Mouse (Mus musculus) neural tube, embryonic 11.5 days (tissue): ENCODE data around the gene Slc15a1. TPM values are rescaled to one million over a fixed set of nuclear protein-coding genes. Genes with fewer than 3 reads are reported as not detected.
A peak's percentile ranks its signal among the peaks of the same experiment; 100 is the strongest.

ENCODE experiments used
- ATAC-seq: fragments of 200-750 bp; cut with Nextera tagmentation; 2 replicates; pipeline ENCODE4 v1.8.0; 2017; ENCODE audit warnings: moderate number of reproducible peaks, mild to moderate bottlenecking, moderate TSS enrichment, moderate library complexity; ENCODE audit not compliant: insufficient read depth, low FRiP score, low TSS enrichment
- DNase-seq: peaks from one replicate; pipeline ENCODE4 v3.0.0-alpha.2; 2015; ENCODE audit warnings: low spot score
- H3K27ac ChIP-seq: fragments of 300-500 bp; sonication (generic); 2 replicates; pipeline ENCODE4 v1.5.1; 2014; ENCODE audit warnings: low read depth, mild to moderate bottlenecking, low read length
- H3K27me3 ChIP-seq: fragments of 300-500 bp; sonication (generic); 2 replicates; pipeline ENCODE4 v1.6.1; 2014; ENCODE audit warnings: mild to moderate bottlenecking, low read length, mixed read lengths; ENCODE audit not compliant: control insufficient read depth, insufficient read depth
- H3K36me3 ChIP-seq: fragments of 300-500 bp; sonication (generic); 2 replicates; pipeline ENCODE4 v1.6.1; 2014; ENCODE audit warnings: mild to moderate bottlenecking, low read length, moderate library complexity, mixed read lengths; ENCODE audit not compliant: control insufficient read depth, insufficient read depth
- H3K4me1 ChIP-seq: fragments of 300-500 bp; sonication (generic); 2 replicates; pipeline ENCODE4 v1.6.1; 2014; ENCODE audit warnings: low read length, mixed read lengths; ENCODE audit not compliant: control insufficient read depth, insufficient read depth
- H3K4me2 ChIP-seq: fragments of 300-500 bp; sonication (generic); 2 replicates; pipeline ENCODE4 v1.6.1; 2014; ENCODE audit warnings: low read depth, mild to moderate bottlenecking, moderate library complexity
- H3K4me3 ChIP-seq: fragments of 300-500 bp; sonication (generic); 2 replicates; pipeline ENCODE4 v1.5.1; 2014; ENCODE audit warnings: low read depth, low read length
- H3K9ac ChIP-seq: fragments of 300-500 bp; sonication (generic); 2 replicates; pipeline ENCODE4 v1.6.1; 2014; ENCODE audit warnings: mild to moderate bottlenecking, low read length
- H3K9me3 ChIP-seq: fragments of 300-500 bp; sonication (generic); 2 replicates; pipeline ENCODE4 v1.6.1; 2016; ENCODE audit warnings: low read length; ENCODE audit not compliant: control insufficient read depth
- WGBS: fragments of 180-500 bp; shearing (Covaris S2); extraction: QIAGEN DNeasy Blood & Tissue Kit; methylation state at CpG from one replicate; pipeline ENCODE4 v1.1.7; 2014; 5-methylcytosine and 5-hydroxymethylcytosine counted together
- polyA plus RNA-seq: library from polyadenylated mRNA; unstranded; fragments of >200 nt; fragmentation: Nextera tagmentation; extraction: Ambion mirVana; gene quantifications from 2 replicates; pipeline ENCODE4 v1.2.1, GENCODE M21; 2014

The Slc15a1 gene
- polyA plus RNA-seq, 1 experiment from 2014 or later, result not detected

GRCm38 (mm10) chr14:121464318-121464717 is 40.7 kb downstream of the Slc15a1 start:
- Histone ChIP-seq H3K36me3 (no peaks in the 10 kb centered on the region), H3K4me2 (no peak overlapping the region), H3K4me3 (no peak overlapping the region), H3K4me1 (no peaks in the 10 kb centered on the region), H3K9ac (no peak overlapping the region), H3K27me3 (no peaks in the 10 kb centered on the region), H3K27ac (no peak overlapping the region), H3K9me3 (no peaks in the 10 kb centered on the region)
- DNase-seq, result no peak
- 98% methylated on average over 2 of the region's 2 CpGs for WGBS
- no peak for ATAC-seq

GRCm38 (mm10) chr14:121462756-121463155 is 42.3 kb downstream of the Slc15a1 start:
- Histone ChIP-seq H3K4me3 (no peak overlapping the region), H3K27me3 (no peaks in the 10 kb centered on the region), H3K4me2 (no peak overlapping the region), H3K27ac (no peak overlapping the region), H3K9me3 (no peaks in the 10 kb centered on the region), H3K36me3 (no peaks in the 10 kb centered on the region), H3K9ac (no peak overlapping the region), H3K4me1 (no peaks in the 10 kb centered on the region)
- ATAC-seq (no peak), DNase-seq (no peak)
- 46% methylated on average over 5 of the region's 5 CpGs for WGBS

GRCm38 (mm10) chr14:121460966-121461365 is 44.1 kb downstream of the Slc15a1 start:
- Histone ChIP-seq H3K27me3 (no peaks in the 10 kb centered on the region), H3K4me1 (no peaks in the 10 kb centered on the region), H3K36me3 (no peaks in the 10 kb centered on the region), H3K9me3 (no peaks in the 10 kb centered on the region), H3K4me3 (no peak overlapping the region), H3K4me2 (no peak overlapping the region), H3K27ac (no peak overlapping the region), H3K9ac (no peak overlapping the region)
- DNase-seq (no peak), ATAC-seq (no peak)
- WGBS, result 88% methylated on average over 3 of the region's 3 CpGs

- no peak overlapping the region for H3K4me3 ChIP-seq
- DNase-seq (no peak), ATAC-seq (no peak)
- H3K4me1 ChIP-seq, result no peaks in the 10 kb centered on the region
- no peaks in the 10 kb centered on the region for H3K36me3 ChIP-seq
- H3K9me3 ChIP-seq, result no peaks in the 10 kb centered on the region
- 87% methylated on average over 1 of the region's 1 CpGs for WGBS
- no peak overlapping the region for H3K4me2 ChIP-seq
- no peaks in the 10 kb centered on the region for H3K27me3 ChIP-seq
- H3K27ac ChIP-seq, result no peak overlapping the region
- H3K9ac ChIP-seq, result no peak overlapping the region
These were observed 46.5 kb downstream of the Slc15a1 start for GRCm38 (mm10) chr14:121458521-121458920.

- H3K9me3 ChIP-seq, result no peaks in the 10 kb centered on the region
- WGBS, result 71% methylated on average over 6 of the region's 6 CpGs
- H3K4me2 ChIP-seq, result no peak overlapping the region
- no peak overlapping the region for H3K4me3 ChIP-seq
- ATAC-seq (no peak), DNase-seq (no peak)
- H3K27me3 ChIP-seq, result no peaks in the 10 kb centered on the region
- H3K27ac ChIP-seq, result no peak overlapping the region
- no peak overlapping the region for H3K9ac ChIP-seq
- no peaks in the 10 kb centered on the region for H3K4me1 ChIP-seq
- no peaks in the 10 kb centered on the region for H3K36me3 ChIP-seq
These were observed 47.5 kb downstream of the Slc15a1 start for GRCm38 (mm10) chr14:121457536-121457935.

- 81% methylated on average over 11 of the region's 11 CpGs for WGBS
These were observed 48.4 kb downstream of the Slc15a1 start for GRCm38 (mm10) chr14:121456416-121457285.

GRCm38 (mm10) chr14:121455976-121456375 is 49.1 kb downstream of the Slc15a1 start:
- no peaks in the 10 kb centered on the region for H3K4me1 ChIP-seq
- no peaks in the 10 kb centered on the region for H3K27me3 ChIP-seq
- WGBS, result 89% methylated on average over 15 of the region's 15 CpGs
- ATAC-seq, result no peak
- no peaks in the 10 kb centered on the region for H3K36me3 ChIP-seq
- no peak overlapping the region for H3K4me2 ChIP-seq
- H3K9ac ChIP-seq, result no peak overlapping the region
- H3K9me3 ChIP-seq, result no peaks in the 10 kb centered on the region
- no peak for DNase-seq
- H3K27ac ChIP-seq, result no peak overlapping the region
- no peak overlapping the region for H3K4me3 ChIP-seq

More at GRCm38 (mm10) chr14:121456416-121457285, 48.4 kb downstream of the Slc15a1 start:
- Histone ChIP-seq H3K4me1 (no peaks in the 10 kb centered on the region), H3K27me3 (no peaks in the 10 kb centered on the region), H3K4me2 (no peak overlapping the region), H3K27ac (no peak overlapping the region), H3K9ac (no peak overlapping the region), H3K36me3 (no peaks in the 10 kb centered on the region), H3K4me3 (no peak overlapping the region), H3K9me3 (no peaks in the 10 kb centered on the region)
- ATAC-seq (no peak), DNase-seq (no peak)

- H3K4me1 ChIP-seq, result no peaks in the 10 kb centered on the region
- H3K36me3 ChIP-seq, result no peaks in the 10 kb centered on the region
- H3K4me3 ChIP-seq, result no peak overlapping the region
- H3K9me3 ChIP-seq, result no peaks in the 10 kb centered on the region
- 8% methylated on average over 6 of the region's 6 CpGs for WGBS
- ATAC-seq, result no peak
- no peak overlapping the region for H3K27ac ChIP-seq
- no peak overlapping the region for H3K4me2 ChIP-seq
- peak; percentile 63 for DNase-seq
- H3K27me3 ChIP-seq, result no peaks in the 10 kb centered on the region
- no peak overlapping the region for H3K9ac ChIP-seq
These were observed 49.5 kb downstream of the Slc15a1 start for GRCm38 (mm10) chr14:121455527-121455926.

- DNase-seq, result no peak
- no peaks in the 10 kb centered on the region for H3K27me3 ChIP-seq
- no peaks in the 10 kb centered on the region for H3K9me3 ChIP-seq
- whole genome bisulfite sequencing, result 54% methylated on average over 3 of the region's 3 CpGs
- no peaks in the 10 kb centered on the region for H3K4me1 ChIP-seq
- no peak for ATAC-seq
- no peak overlapping the region for H3K4me3 ChIP-seq
- H3K27ac ChIP-seq, result no peak overlapping the region
- H3K36me3 ChIP-seq, result no peaks in the 10 kb centered on the region
- H3K4me2 ChIP-seq, result no peak overlapping the region
- no peak overlapping the region for H3K9ac ChIP-seq
These were observed 51.9 kb downstream of the Slc15a1 start for GRCm38 (mm10) chr14:121453130-121453529.
